Mouse (Mus musculus) heart, embryonic 16.5 days (tissue): ENCODE results near the gene Mef2a. TPM values are rescaled to one million over a fixed set of nuclear protein-coding genes. Genes with fewer than 3 reads are reported as not detected.

Source experiments
- ATAC-seq: fragments of 200-750 bp; cut with Nextera tagmentation; replicated peaks from 2 replicates; pipeline ENCODE4 v1.8.0; 2017; ENCODE audit warnings: moderate number of reproducible peaks; ENCODE audit not compliant: insufficient read depth, low FRiP score; ENCODE audit errors: extremely low read depth
- H3K27ac ChIP-seq: fragments of 300-500 bp; sonication (generic); 2 replicates; pipeline ENCODE4 v1.5.1; 2014; ENCODE audit warnings: mild to moderate bottlenecking, low read length, control low read depth, moderate library complexity
- H3K27me3 ChIP-seq: fragments of 300-500 bp; sonication (generic); 2 replicates; pipeline ENCODE4 v1.6.1; 2014; ENCODE audit warnings: low read length, mixed read lengths; ENCODE audit not compliant: control insufficient read depth, insufficient read depth
- H3K36me3 ChIP-seq: fragments of 300-500 bp; sonication (generic); 2 replicates; pipeline ENCODE4 v1.6.1; 2014; ENCODE audit not compliant: control insufficient read depth, insufficient read depth
- H3K4me1 ChIP-seq: fragments of 300-500 bp; sonication (generic); 2 replicates; pipeline ENCODE4 v1.6.1; 2014; ENCODE audit warnings: low read length, mixed read lengths; ENCODE audit not compliant: control insufficient read depth, insufficient read depth
- H3K4me2 ChIP-seq: fragments of 300-500 bp; sonication (generic); 2 replicates; pipeline ENCODE4 v1.6.1; 2014; ENCODE audit warnings: low read depth, mild to moderate bottlenecking, control low read depth, low read length
- H3K4me3 ChIP-seq: fragments of 300-500 bp; sonication (generic); 2 replicates; pipeline ENCODE4 v1.5.1; 2014; ENCODE audit warnings: mild to moderate bottlenecking, control low read depth, low read length
- H3K9ac ChIP-seq: fragments of 300-500 bp; sonication (generic); 2 replicates; pipeline ENCODE4 v1.6.1; 2014; ENCODE audit warnings: low read length, control low read depth
- H3K9me3 ChIP-seq: fragments of 300-500 bp; sonication (generic); replicated peaks from 2 replicates; pipeline ENCODE4 v1.6.1; 2016; ENCODE audit warnings: low read length; ENCODE audit not compliant: control insufficient read depth
- WGBS: fragments of 180-500 bp; shearing (Covaris S2); extraction: QIAGEN DNeasy Blood & Tissue Kit; methylation state at CpG from one replicate; pipeline ENCODE4 v1.1.7; 2014; 5-methylcytosine and 5-hydroxymethylcytosine counted together
- polyA plus RNA-seq: library from polyadenylated mRNA; unstranded; fragments of >200 nt; fragmentation: Nextera tagmentation; extraction: Ambion mirVana; gene quantifications from 2 replicates; pipeline ENCODE4 v1.2.1, GENCODE M21; 2015

Mef2a gene
- polyA plus RNA-seq, 1 experiment from 2014 or later: 119 TPM

GRCm38 (mm10) chr7:67183786-67184185, 188.9 kb downstream of the Mef2a start:
- 29% methylated on average over 4 of the region's 4 CpGs for WGBS
- no peaks in the 10 kb centered on the region for H3K27me3 ChIP-seq

More at GRCm38 (mm10) chr7:67183786-67184185, 188.9 kb downstream of the Mef2a start:
- H3K4me1 ChIP-seq: no peaks in the 10 kb centered on the region
- no peaks in the 10 kb centered on the region for H3K36me3 ChIP-seq
- no peak overlapping the region for H3K4me2 ChIP-seq
- no peak overlapping the region for H3K9ac ChIP-seq
- no peak overlapping the region for H3K27ac ChIP-seq
- H3K4me3 ChIP-seq: no peak overlapping the region
- no peaks in the 10 kb centered on the region for H3K9me3 ChIP-seq
- ATAC-seq: no peak

Other genes with a start within 250 kb of the Mef2a start
- 15.7 and 15.8 TPM in 2 replicates for gene Lysmd4, start 150.3 kb downstream of the Mef2a start, polyA plus RNA-seq